Mouse (Mus musculus) spleen, postnatal 10 days (tissue): ENCODE measurements at regions not wholly inside any gene's neighbourhood (a gene's known extent, or its start where the extent isn't known, plus 50 kb on each side); places are given as distances from the start of the nearest gene placed in this dataset.
A peak's percentile ranks its signal among the peaks of the same experiment; 100 is the strongest.

Experiments
- DNase-seq, 2 experiments: peaks; one replicate each; pipeline ENCODE4 v3.0.0; 2021 to 2022; ENCODE audit warnings: low spot score in 2 of 2

GRCm38 (mm10) chrX:11839665-11840245, 320.4 kb downstream of the Bcor start:
- no peak for DNase-seq

GRCm38 (mm10) chrX:11840319-11841035, 319.7 kb downstream of the Bcor start:
- no peak for DNase-seq

- DNase-seq = no peak
These were observed 314.6 kb downstream of the Bcor start for GRCm38 (mm10) chrX:11845566-11845965.

- DNase-seq = no peak
These were observed 304.2 kb downstream of the Bcor start for GRCm38 (mm10) chrX:11855910-11856309.

GRCm38 (mm10) chrX:11859396-11859795, 300.8 kb downstream of the Bcor start:
- no peak for DNase-seq

GRCm38 (mm10) chrX:11861119-11861708, 298.9 kb downstream of the Bcor start:
- DNase-seq = no peak

GRCm38 (mm10) chrX:11861892-11862291, 298.3 kb downstream of the Bcor start:
- no peak for DNase-seq

- no peak for DNase-seq
These were observed 297.0 kb downstream of the Bcor start for GRCm38 (mm10) chrX:11863106-11863505.

GRCm38 (mm10) chrX:11873913-11874312, 286.2 kb downstream of the Bcor start:
- DNase-seq = no peak

- DNase-seq = no peak
These were observed 283.5 kb downstream of the Bcor start for GRCm38 (mm10) chrX:11876636-11877035.

- no peak for DNase-seq
These were observed 282.1 kb downstream of the Bcor start for GRCm38 (mm10) chrX:11878028-11878427.

- no peak for DNase-seq
These were observed 279.2 kb downstream of the Bcor start for GRCm38 (mm10) chrX:11880972-11881371.

GRCm38 (mm10) chrX:11883738-11884716, 276.1 kb downstream of the Bcor start:
- no peak for DNase-seq

GRCm38 (mm10) chrX:11892396-11892795, 267.8 kb downstream of the Bcor start:
- peak in 1 of 2 experiments; percentile 35 for DNase-seq

- peak in 1 of 2 experiments; percentile 14 for DNase-seq
These were observed 266.4 kb downstream of the Bcor start for GRCm38 (mm10) chrX:11893606-11894279.

- DNase-seq = no peak
These were observed 265.9 kb downstream of the Bcor start for GRCm38 (mm10) chrX:11894280-11894662.

GRCm38 (mm10) chrX:11895396-11895795, 264.8 kb downstream of the Bcor start:
- DNase-seq = no peak

GRCm38 (mm10) chrX:11898280-11898679, 261.9 kb downstream of the Bcor start:
- no peak for DNase-seq

GRCm38 (mm10) chrX:11899051-11899450, 261.1 kb downstream of the Bcor start:
- DNase-seq = no peak

GRCm38 (mm10) chrX:11899914-11900313, 260.2 kb downstream of the Bcor start:
- DNase-seq = no peak

GRCm38 (mm10) chrX:11901791-11902190, 258.4 kb downstream of the Bcor start:
- DNase-seq = no peak
